Mouse (Mus musculus): ENCODE data around the gene Crhr2. TPM values are rescaled to one million over a fixed set of nuclear protein-coding genes. Genes with fewer than 3 reads are reported as not detected.

Crhr2 gene
- polyA plus RNA-seq, 2 experiments = 0.14 to 0.49 TPM

DNA sequence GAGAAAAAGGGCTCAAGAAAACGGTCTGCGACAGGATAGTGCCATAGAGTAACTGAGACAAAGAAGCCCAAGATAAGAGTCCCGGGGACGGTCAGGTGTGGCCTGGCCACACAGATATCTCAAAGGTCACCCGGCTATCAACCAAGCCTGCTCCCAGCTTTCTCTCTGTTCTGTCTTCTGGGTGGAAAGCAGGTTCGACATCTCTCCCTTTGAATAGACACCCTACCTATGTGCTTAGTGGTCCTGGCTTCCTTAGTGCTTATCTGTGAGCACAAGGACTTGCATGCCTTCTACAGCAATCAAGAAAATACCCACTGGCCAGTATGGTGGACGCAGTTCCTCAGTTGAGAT lies 68.4 kb downstream of the Crhr2 start:
- ATAC-seq (ENCODE audit: low FRiP score, low read depth) (no peak), DNase-seq (ENCODE audit: low spot score) (no peak)
- Histone ChIP-seq H3K4me3 (replicated peaks; ENCODE audit: low read length) (no peak overlapping the region), H3K36me3 (ENCODE audit: control insufficient read depth, insufficient read depth, low read length) (peaks cover 84% of the 10 kb centered on the region), H3K9me3 (ENCODE audit: control insufficient read depth, low read length) (no peaks in the 10 kb centered on the region), H3K4me2 (replicated peaks; ENCODE audit: low read depth, low read length, severe bottlenecking) (no peak overlapping the region), H3K4me1 (ENCODE audit: control insufficient read depth, insufficient read depth, low read length) (no peaks in the 10 kb centered on the region), H3K9ac (ENCODE audit: low read depth, low read length, severe bottlenecking) (no peak overlapping the region), H3K27ac (replicated peaks; ENCODE audit: low read depth, low read length) (no peak overlapping the region), H3K27me3 (ENCODE audit: control insufficient read depth, insufficient read depth, low read length) (no peaks in the 10 kb centered on the region)
- 92% methylated on average over 7 of the region's 7 CpGs for WGBS
- no peak for TF ChIP-seq POLR2A (IDR thresholded peaks at IDR 0.05; ENCODE audit: borderline replicate concordance, extremely low read depth, insufficient read depth, insufficient read length)

DNA sequence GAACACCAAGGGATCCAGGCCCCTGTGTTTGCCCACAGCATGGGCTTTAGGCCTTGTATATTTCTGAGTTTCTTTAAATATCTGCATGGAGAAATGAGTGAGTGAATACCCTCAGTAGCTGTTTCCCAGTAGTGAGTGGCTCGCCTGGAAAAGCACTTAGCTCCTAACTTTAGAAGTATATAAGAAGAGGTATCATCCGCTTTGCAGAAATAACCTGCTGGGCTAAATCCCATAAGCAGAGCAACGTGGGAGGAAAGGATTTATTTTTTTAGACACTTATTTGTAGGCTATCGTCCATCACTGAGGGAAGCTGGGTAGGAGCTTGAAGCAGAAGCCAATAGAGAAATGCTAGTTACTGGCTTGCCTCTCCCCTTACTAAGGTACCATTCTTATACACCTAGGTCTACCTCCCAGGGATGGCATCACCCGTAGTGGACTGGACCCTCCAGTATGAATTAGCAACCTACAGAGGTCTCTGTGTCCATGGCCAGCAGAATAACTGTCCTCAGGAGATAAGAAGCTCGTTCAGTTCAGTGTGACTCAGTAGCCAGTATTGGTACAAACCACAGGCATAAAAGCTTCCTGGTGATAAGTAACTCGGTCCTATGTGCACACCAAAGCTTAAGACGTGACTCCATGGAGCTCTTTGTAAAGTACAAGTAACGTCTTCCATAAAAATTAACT lies 68.9 kb downstream of the Crhr2 start:
- Histone ChIP-seq H3K4me2 (replicated peaks; ENCODE audit: low read depth, low read length, severe bottlenecking) (no peak overlapping the region), H3K9ac (ENCODE audit: low read depth, low read length, severe bottlenecking) (no peak overlapping the region), H3K4me1 (ENCODE audit: control insufficient read depth, insufficient read depth, low read length) (no peaks in the 10 kb centered on the region), H3K9me3 (ENCODE audit: control insufficient read depth, low read length) (no peaks in the 10 kb centered on the region), H3K36me3 (ENCODE audit: control insufficient read depth, insufficient read depth, low read length) (peaks cover 83% of the 10 kb centered on the region), H3K27me3 (ENCODE audit: control insufficient read depth, insufficient read depth, low read length) (no peaks in the 10 kb centered on the region), H3K4me3 (replicated peaks; ENCODE audit: low read length) (no peak overlapping the region), H3K27ac (replicated peaks; ENCODE audit: low read depth, low read length) (no peak overlapping the region)
- ATAC-seq (ENCODE audit: low FRiP score, low read depth) = no peak
- WGBS = 88% methylated on average over 9 of the region's 9 CpGs
- no peak for TF ChIP-seq POLR2A (IDR thresholded peaks at IDR 0.05; ENCODE audit: borderline replicate concordance, extremely low read depth, insufficient read depth, insufficient read length)
- no peak for DNase-seq (ENCODE audit: low spot score)

DNA sequence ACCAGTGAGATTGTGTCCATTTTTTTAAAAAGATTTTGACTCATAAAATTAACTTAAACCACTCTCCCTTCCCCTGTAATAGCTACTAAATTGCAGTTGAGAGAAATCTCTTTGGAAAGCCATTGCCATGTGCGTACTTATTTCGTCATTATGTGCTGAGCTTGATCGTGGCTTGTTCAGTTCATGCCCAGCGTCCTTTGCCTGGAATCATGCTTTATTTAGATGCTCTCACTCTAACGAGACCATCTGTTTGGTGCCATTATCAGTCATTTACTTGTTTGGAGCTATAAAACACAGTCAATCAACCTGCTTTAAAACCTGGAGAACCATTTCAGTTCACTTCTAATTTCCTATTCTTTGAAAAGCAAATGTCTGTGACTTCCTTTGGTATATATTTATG lies 70.6 kb downstream of the Crhr2 start:
- 47% methylated on average over 5 of the region's 5 CpGs for WGBS
- no peak overlapping the region for H3K27ac ChIP-seq (replicated peaks; ENCODE audit: low read depth, low read length)
- TF ChIP-seq POLR2A (IDR thresholded peaks at IDR 0.05; ENCODE audit: borderline replicate concordance, extremely low read depth, insufficient read depth, insufficient read length) = no peak
- H3K36me3 ChIP-seq (ENCODE audit: control insufficient read depth, insufficient read depth, low read length) = peaks cover 72% of the 10 kb centered on the region
- H3K4me2 ChIP-seq (replicated peaks; ENCODE audit: low read depth, low read length, severe bottlenecking) = no peak overlapping the region
- no peaks in the 10 kb centered on the region for H3K9me3 ChIP-seq (ENCODE audit: control insufficient read depth, low read length)
- H3K4me3 ChIP-seq (replicated peaks; ENCODE audit: low read length) = no peak overlapping the region
- H3K4me1 ChIP-seq (ENCODE audit: control insufficient read depth, insufficient read depth, low read length) = no peaks in the 10 kb centered on the region
- ATAC-seq (ENCODE audit: low FRiP score, low read depth) (no peak), DNase-seq (ENCODE audit: low spot score) (no peak)
- H3K27me3 ChIP-seq (ENCODE audit: control insufficient read depth, insufficient read depth, low read length) = no peaks in the 10 kb centered on the region
- H3K9ac ChIP-seq (ENCODE audit: low read depth, low read length, severe bottlenecking) = no peak overlapping the region

DNA sequence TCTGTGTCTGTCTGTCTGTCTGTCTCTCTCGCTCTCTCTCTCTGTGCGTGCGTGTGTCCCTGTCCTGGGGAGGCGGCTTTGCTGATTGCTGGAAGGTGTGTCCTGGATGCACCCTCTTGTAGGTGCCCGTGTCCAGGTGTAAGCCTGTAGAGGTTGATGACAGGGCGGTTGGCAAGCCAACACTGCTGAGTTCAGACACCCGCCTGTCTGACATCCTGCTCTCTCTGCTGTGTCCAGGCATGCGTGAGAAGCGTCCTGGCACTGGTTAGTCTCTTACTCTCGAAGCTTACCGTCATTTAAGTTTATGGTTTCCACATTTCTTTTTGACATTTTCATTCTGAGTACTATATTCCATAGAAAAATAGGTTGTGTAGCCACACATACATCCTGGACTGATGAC lies 71.5 kb downstream of the Crhr2 start:
- no peak for DNase-seq (ENCODE audit: low spot score)
- no peak overlapping the region for H3K9ac ChIP-seq (ENCODE audit: low read depth, low read length, severe bottlenecking)
- 75% methylated on average over 11 of the region's 11 CpGs for WGBS
- H3K9me3 ChIP-seq (ENCODE audit: control insufficient read depth, low read length) = no peaks in the 10 kb centered on the region
- TF ChIP-seq POLR2A (IDR thresholded peaks at IDR 0.05; ENCODE audit: borderline replicate concordance, extremely low read depth, insufficient read depth, insufficient read length) = no peak
- no peaks in the 10 kb centered on the region for H3K4me1 ChIP-seq (ENCODE audit: control insufficient read depth, insufficient read depth, low read length)
- no peak for ATAC-seq (ENCODE audit: low FRiP score, low read depth)
- H3K27me3 ChIP-seq (ENCODE audit: control insufficient read depth, insufficient read depth, low read length) = no peaks in the 10 kb centered on the region
- no peak overlapping the region for H3K4me2 ChIP-seq (replicated peaks; ENCODE audit: low read depth, low read length, severe bottlenecking)
- H3K36me3 ChIP-seq (ENCODE audit: control insufficient read depth, insufficient read depth, low read length) = peaks cover 72% of the 10 kb centered on the region
- no peak overlapping the region for H3K27ac ChIP-seq (replicated peaks; ENCODE audit: low read depth, low read length)
- no peak overlapping the region for H3K4me3 ChIP-seq (replicated peaks; ENCODE audit: low read length)

DNA sequence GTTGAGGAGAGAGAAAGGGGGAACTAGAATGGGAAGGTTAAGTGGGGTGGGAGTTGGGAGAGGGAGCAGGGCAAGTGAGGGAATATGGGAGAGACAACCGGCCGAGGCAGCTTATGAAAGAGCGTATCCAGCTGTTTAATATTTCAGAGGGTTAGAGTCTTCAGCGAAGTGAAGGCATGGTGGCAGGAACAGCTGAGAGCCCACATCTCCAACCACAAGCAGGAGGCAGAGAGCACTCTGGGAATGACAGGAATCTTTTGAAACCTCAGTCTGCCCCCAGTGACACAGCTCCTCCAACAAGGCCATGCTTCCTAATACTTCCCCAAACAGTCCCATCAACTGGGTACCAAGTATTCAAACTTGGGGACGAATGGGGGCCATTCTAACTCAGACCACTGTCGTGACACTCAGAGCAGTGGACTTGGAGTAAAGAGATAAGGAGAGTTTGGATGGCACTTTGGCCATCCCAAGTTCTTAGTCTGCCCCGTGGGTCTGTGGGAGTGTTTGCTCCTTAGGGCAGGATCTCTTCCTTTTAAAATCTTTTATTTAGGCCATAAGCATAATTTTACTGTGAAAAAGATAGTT lies 72.5 kb downstream of the Crhr2 start:
- Histone ChIP-seq H3K4me3 (replicated peaks; ENCODE audit: low read length) (no peak overlapping the region), H3K9me3 (ENCODE audit: control insufficient read depth, low read length) (no peaks in the 10 kb centered on the region), H3K27me3 (ENCODE audit: control insufficient read depth, insufficient read depth, low read length) (no peaks in the 10 kb centered on the region), H3K4me2 (replicated peaks; ENCODE audit: low read depth, low read length, severe bottlenecking) (no peak overlapping the region), H3K27ac (replicated peaks; ENCODE audit: low read depth, low read length) (no peak overlapping the region), H3K9ac (ENCODE audit: low read depth, low read length, severe bottlenecking) (no peak overlapping the region), H3K4me1 (ENCODE audit: control insufficient read depth, insufficient read depth, low read length) (no peaks in the 10 kb centered on the region), H3K36me3 (ENCODE audit: control insufficient read depth, insufficient read depth, low read length) (peaks cover 72% of the 10 kb centered on the region)
- 87% methylated on average over 7 of the region's 7 CpGs for WGBS
- no peak for DNase-seq (ENCODE audit: low spot score)
- ATAC-seq (ENCODE audit: low FRiP score, low read depth) = no peak
- TF ChIP-seq POLR2A (IDR thresholded peaks at IDR 0.05; ENCODE audit: borderline replicate concordance, extremely low read depth, insufficient read depth, insufficient read length) = no peak

All from limb, embryonic 14.5 days (tissue).